Mouse (Mus musculus): ENCODE results near the gene Irf4.

- no peak for TF ChIP-seq CTCF (IDR thresholded peaks at IDR 0.05; ENCODE audit: low read depth, low read length)
- TF ChIP-seq POLR2A (IDR thresholded peaks at IDR 0.05; ENCODE audit: borderline replicate concordance, low read depth, low read length) = no peak
Observed at GRCm38 (mm10) chr13:30809240-30809639, 60.2 kb downstream of the Irf4 start.
